Mouse (Mus musculus) intestine, embryonic 14.5 days (tissue): ENCODE measurements around the gene E2f2. TPM values are rescaled to one million over a fixed set of nuclear protein-coding genes. Genes with fewer than 3 reads are reported as not detected.
A peak's percentile ranks its signal among the peaks of the same experiment; 100 is the strongest.

Experiments
- ATAC-seq: fragments of 200-750 bp; cut with Nextera tagmentation; replicated peaks from 2 replicates; pipeline ENCODE4 v1.8.0; 2017; ENCODE audit warnings: low read depth, moderate number of reproducible peaks, moderate TSS enrichment, moderate library complexity; ENCODE audit not compliant: low FRiP score, low TSS enrichment
- DNase-seq: peaks from one replicate; pipeline ENCODE4 v3.0.0-alpha.2; 2018; ENCODE audit warnings: low spot score
- H3K27ac ChIP-seq: fragments of 300-500 bp; sonication (generic); 2 replicates; pipeline ENCODE4 v1.5.1; 2014; ENCODE audit warnings: low read depth, mild to moderate bottlenecking, control low read depth
- H3K27me3 ChIP-seq: fragments of 300-500 bp; sonication (generic); replicated peaks from 2 replicates; pipeline ENCODE4 v1.6.1; 2014; ENCODE audit warnings: low read length, control low read depth; ENCODE audit not compliant: control insufficient read depth, insufficient read depth
- H3K36me3 ChIP-seq: fragments of 300-500 bp; sonication (generic); 2 replicates; pipeline ENCODE4 v1.6.1; 2014; ENCODE audit warnings: low read length, control low read depth; ENCODE audit not compliant: control insufficient read depth, insufficient read depth
- H3K4me1 ChIP-seq: fragments of 300-500 bp; sonication (generic); replicated peaks from 2 replicates; pipeline ENCODE4 v1.6.1; 2014; ENCODE audit warnings: low read length, control low read depth, mixed read lengths; ENCODE audit not compliant: control insufficient read depth, insufficient read depth
- H3K4me2 ChIP-seq: fragments of 300-500 bp; sonication (generic); 2 replicates; pipeline ENCODE4 v1.6.1; 2014; ENCODE audit warnings: low read length
- H3K4me3 ChIP-seq: fragments of 300-500 bp; sonication (generic); 2 replicates; pipeline ENCODE4 v1.5.1; 2014; ENCODE audit warnings: low read depth, low read length, control low read depth, mixed read lengths
- H3K9ac ChIP-seq: fragments of 300-500 bp; sonication (generic); 2 replicates; pipeline ENCODE4 v1.6.1; 2014; ENCODE audit warnings: mild to moderate bottlenecking, low read length
- H3K9me3 ChIP-seq: fragments of 300-500 bp; sonication (generic); 2 replicates; pipeline ENCODE4 v1.6.1; 2016; ENCODE audit warnings: low read length, control low read depth; ENCODE audit not compliant: control insufficient read depth
- WGBS: fragments of 180-500 bp; shearing (Covaris S2); extraction: QIAGEN DNeasy Blood & Tissue Kit; methylation state at CpG from one replicate; pipeline ENCODE4 v1.1.7; 2014; 5-methylcytosine and 5-hydroxymethylcytosine counted together
- polyA plus RNA-seq: library from polyadenylated mRNA; unstranded; fragments of >200 nt; fragmentation: Nextera tagmentation; extraction: Ambion mirVana; gene quantifications from 2 replicates; pipeline ENCODE4 v1.2.1, GENCODE M21; 2014

The E2f2 gene
- polyA plus RNA-seq, 1 experiment from 2014 or later: 5.0 TPM

GRCm38 (mm10) chr4:136143193-136143976 lies 28.8 kb upstream of the E2f2 start, which contains the start of gene Id3:
TSS of gene Id3 (plus strand) at chr4:136143497.
- H3K36me3 ChIP-seq: no peaks in the 10 kb centered on the region; the same call in 1 of the 2 replicates
- peak within 1 kb of the TSS; percentile 87 for H3K9ac ChIP-seq
- peaks cover 56% of the 10 kb centered on the region for H3K4me1 ChIP-seq
- DNase-seq (peak; percentile 97), ATAC-seq (peak; percentile 87)
- no peaks in the 10 kb centered on the region for H3K9me3 ChIP-seq
- no peaks in the 10 kb centered on the region for H3K27me3 ChIP-seq
- H3K4me3 ChIP-seq: peak within 1 kb of the TSS; percentile 65
- H3K4me2 ChIP-seq: peak within 1 kb of the TSS; percentile 73
- under 1% methylated on average over 39 of the region's 39 CpGs for WGBS
- H3K27ac ChIP-seq: peak within 1 kb of the TSS; percentile 97

- H3K9ac ChIP-seq: peak overlapping the region; percentile 87
- under 1% methylated on average over 50 of the region's 50 CpGs for WGBS
- 0 out of 2 replicates have a peak, but pooled peaks have one; percentile 4 for ATAC-seq
Observed at GRCm38 (mm10) chr4:136144126-136144926, 27.9 kb upstream of the E2f2 start.

GRCm38 (mm10) chr4:136144927-136145292 lies 27.3 kb upstream of the E2f2 start:
- Histone ChIP-seq H3K4me3 (peak overlapping the region; percentile 65), H3K27me3 (no peaks in the 10 kb centered on the region), H3K4me1 (peaks cover 56% of the 10 kb centered on the region), H3K9ac (peak overlapping the region; percentile 87), H3K36me3 (no peaks in the 10 kb centered on the region; the same call in 1 of the 2 replicates), H3K27ac (peak overlapping the region; percentile 97), H3K9me3 (no peaks in the 10 kb centered on the region), H3K4me2 (peak overlapping the region; percentile 73)
- DNase-seq (no peak), ATAC-seq (0 out of 2 replicates have a peak, but pooled peaks have one; percentile 0)
- 1% methylated on average over 11 of the region's 11 CpGs for WGBS

More at GRCm38 (mm10) chr4:136144126-136144926, 27.9 kb upstream of the E2f2 start:
- no peaks in the 10 kb centered on the region; the same call in 1 of the 2 replicates for H3K36me3 ChIP-seq
- DNase-seq: peak; percentile 87
- H3K4me2 ChIP-seq: peak overlapping the region; percentile 73
- H3K27me3 ChIP-seq: no peaks in the 10 kb centered on the region
- peak overlapping the region; percentile 65 for H3K4me3 ChIP-seq
- peak overlapping the region; percentile 97 for H3K27ac ChIP-seq
- H3K9me3 ChIP-seq: no peaks in the 10 kb centered on the region
- H3K4me1 ChIP-seq: peaks cover 62% of the 10 kb centered on the region

- ATAC-seq (no peak), DNase-seq (no peak)
- 16% methylated on average over 11 of the region's 11 CpGs for whole genome bisulfite sequencing
- H3K4me2 ChIP-seq: peak overlapping the region; percentile 73
- H3K36me3 ChIP-seq: no peaks in the 10 kb centered on the region; the same call in 1 of the 2 replicates
- H3K4me3 ChIP-seq: peak overlapping the region; percentile 65
- H3K27me3 ChIP-seq: no peaks in the 10 kb centered on the region
- peaks cover 55% of the 10 kb centered on the region for H3K4me1 ChIP-seq
- peak overlapping the region; percentile 87 for H3K9ac ChIP-seq
- H3K27ac ChIP-seq: peak overlapping the region; percentile 97
- H3K9me3 ChIP-seq: no peaks in the 10 kb centered on the region
Observed at GRCm38 (mm10) chr4:136145362-136145885, 26.8 kb upstream of the E2f2 start.

GRCm38 (mm10) chr4:136145991-136146711 lies 26.0 kb upstream of the E2f2 start:
- DNase-seq (no peak), ATAC-seq (no peak)
- H3K36me3 ChIP-seq: no peaks in the 10 kb centered on the region; the same call in 1 of the 2 replicates
- H3K27ac ChIP-seq: peak overlapping the region; percentile 97
- peak overlapping the region; percentile 65 for H3K4me3 ChIP-seq
- H3K4me2 ChIP-seq: peak overlapping the region; percentile 73
- H3K9ac ChIP-seq: peak overlapping the region; percentile 87
- WGBS: 30% methylated on average over 7 of the region's 7 CpGs
- H3K9me3 ChIP-seq: no peaks in the 10 kb centered on the region
- no peaks in the 10 kb centered on the region for H3K27me3 ChIP-seq
- peaks cover 48% of the 10 kb centered on the region for H3K4me1 ChIP-seq

GRCm38 (mm10) chr4:136146712-136147154 lies 25.5 kb upstream of the E2f2 start:
- H3K9me3 ChIP-seq: no peaks in the 10 kb centered on the region
- peaks cover 43% of the 10 kb centered on the region for H3K4me1 ChIP-seq
- peak overlapping the region; percentile 65; the same call in 1 of the 2 replicates for H3K4me3 ChIP-seq
- H3K36me3 ChIP-seq: no peaks in the 10 kb centered on the region; the same call in 1 of the 2 replicates
- DNase-seq (peak; percentile 65), ATAC-seq (no peak)
- peak overlapping the region; percentile 97 for H3K27ac ChIP-seq
- no peaks in the 10 kb centered on the region for H3K27me3 ChIP-seq
- 20% methylated on average over 6 of the region's 6 CpGs for WGBS
- peak overlapping the region; percentile 73 for H3K4me2 ChIP-seq
- peak overlapping the region; percentile 87 for H3K9ac ChIP-seq

- H3K4me1 ChIP-seq: peaks cover 34% of the 10 kb centered on the region
Observed at GRCm38 (mm10) chr4:136147436-136148135, 24.6 kb upstream of the E2f2 start.

More at GRCm38 (mm10) chr4:136147436-136148135, 24.6 kb upstream of the E2f2 start:
- Histone ChIP-seq H3K4me2 (peak overlapping the region; percentile 73), H3K27ac (peak overlapping the region; percentile 97), H3K9ac (peak overlapping the region; percentile 87), H3K4me3 (peak overlapping the region; percentile 24), H3K36me3 (no peaks in the 10 kb centered on the region; the same call in 1 of the 2 replicates), H3K27me3 (no peaks in the 10 kb centered on the region), H3K9me3 (no peaks in the 10 kb centered on the region)
- ATAC-seq (peak; percentile 73), DNase-seq (peak; percentile 89)
- 2% methylated on average over 48 of the region's 48 CpGs for WGBS
